Mouse (Mus musculus) gastrocnemius, adult 2 months (tissue): ENCODE data around the gene Srxn1. TPM values are rescaled to one million over a fixed set of nuclear protein-coding genes. Genes with fewer than 3 reads are reported as not detected.

Source experiments
- DNase-seq: peaks from one replicate; pipeline ENCODE4 v3.0.0; 2022
- H3K27ac ChIP-seq: fragments of 200-600 bp; 2 replicates; pipeline ENCODE4 v1.8.1; 2022; ENCODE audit warnings: mild to moderate bottlenecking
- H3K4me3 ChIP-seq: fragments of 200-600 bp; 2 replicates; pipeline ENCODE4 v1.8.1; 2022; ENCODE audit warnings: mild to moderate bottlenecking, moderate library complexity
- CTCF ChIP-seq: fragments of 200-600 bp; IDR thresholded peaks from 2 replicates; pipeline ENCODE4 v1.8.1; 2022; ENCODE audit warnings: antibody characterized with exemption, mild to moderate bottlenecking, moderate library complexity
- intact Hi-C: fragments of 180-260 bp; cut with DNase I; formaldehyde crosslinking; loops from one replicate; pipeline ENCODE4 v1.15.1; 2025
- total RNA-seq, 2 experiments: library from RNA; stranded (reverse); gene quantifications; 2 replicates each; pipeline ENCODE4 v1.2.3; 2021

The Srxn1 gene
- total RNA-seq, 2 experiments from 2014 or later, result 24.3 to 28.7 TPM

GRCm38 (mm10) chr2:152139191-152139987, 34.1 kb downstream of the Srxn1 start:
- TF ChIP-seq CTCF, result no peak
- intact Hi-C loops, result no loop called here
- no peak for DNase-seq
- Histone ChIP-seq H3K4me3 (no peak overlapping the region), H3K27ac (no peak overlapping the region)

- intact Hi-C loops, result loop anchor here (5.0 kb wide), 1 partner anchor 36 kb away; no protein-coding TSS in a partner anchor
- Histone ChIP-seq H3K27ac (no peak overlapping the region), H3K4me3 (no peak overlapping the region)
- TF ChIP-seq CTCF, result no peak
- DNase-seq, result no peak
Measured at GRCm38 (mm10) chr2:152140941-152141340, 35.6 kb downstream of the Srxn1 start.

GRCm38 (mm10) chr2:152141491-152141890, 36.2 kb downstream of the Srxn1 start:
- intact Hi-C loops, result loop anchor here (5.0 kb wide), 1 partner anchor 36 kb away; no protein-coding TSS in a partner anchor
- DNase-seq, result no peak
- Histone ChIP-seq H3K4me3 (peak overlapping the region; percentile 84), H3K27ac (peak overlapping the region; percentile 79)
- no peak for TF ChIP-seq CTCF

GRCm38 (mm10) chr2:152142046-152142445, 36.7 kb downstream of the Srxn1 start:
- peak overlapping the region; percentile 84 for H3K4me3 ChIP-seq
- no peak for TF ChIP-seq CTCF
- intact Hi-C loops, result loop anchor here (5.0 kb wide), 1 partner anchor 35 kb away; no protein-coding TSS in a partner anchor
- peak overlapping the region; percentile 79 for H3K27ac ChIP-seq
- peak; percentile 42 for DNase-seq

GRCm38 (mm10) chr2:152142571-152142970, 37.3 kb downstream of the Srxn1 start:
- peak overlapping the region; percentile 84 for H3K4me3 ChIP-seq
- H3K27ac ChIP-seq, result peak overlapping the region; percentile 79
- no peak for TF ChIP-seq CTCF
- no peak for DNase-seq
- intact Hi-C loops, result loop anchor here (5.0 kb wide), 1 partner anchor 35 kb away; no protein-coding TSS in a partner anchor

- peak; percentile 87 for DNase-seq
- Histone ChIP-seq H3K4me3 (peak within 1 kb of the TSS; percentile 84), H3K27ac (peak within 1 kb of the TSS; percentile 89)
- intact Hi-C loops, result loop anchor here (5.0 kb wide), 1 partner anchor 34 kb away; no protein-coding TSS in a partner anchor
- no peak for TF ChIP-seq CTCF
Measured at GRCm38 (mm10) chr2:152143279-152144157, 38.2 kb downstream of the Srxn1 start, which contains the start of gene Tcf15. TSS of gene Tcf15 (plus strand) at chr2:152143561.

- TF ChIP-seq CTCF, result no peak
- Histone ChIP-seq H3K27ac (peak overlapping the region; percentile 89), H3K4me3 (peak overlapping the region; percentile 84)
- intact Hi-C loops, result loop anchor here (5.0 kb wide), 1 partner anchor 33 kb away; no protein-coding TSS in a partner anchor
- DNase-seq, result no peak
Measured at GRCm38 (mm10) chr2:152144158-152144450, 38.8 kb downstream of the Srxn1 start.

- intact Hi-C loops, result loop anchor here (5.0 kb wide), 1 partner anchor 33 kb away; no protein-coding TSS in a partner anchor
- no peak for TF ChIP-seq CTCF
- Histone ChIP-seq H3K27ac (peak overlapping the region; percentile 89), H3K4me3 (peak overlapping the region; percentile 84)
- no peak for DNase-seq
Measured at GRCm38 (mm10) chr2:152144501-152144900, 39.2 kb downstream of the Srxn1 start.

- H3K4me3 ChIP-seq, result peak overlapping the region; percentile 84
- TF ChIP-seq CTCF, result no peak
- DNase-seq, result no peak
Measured at GRCm38 (mm10) chr2:152145711-152146110, 40.4 kb downstream of the Srxn1 start.

GRCm38 (mm10) chr2:152147079-152147478, 41.8 kb downstream of the Srxn1 start:
- DNase-seq, result peak; percentile 64
- TF ChIP-seq CTCF, result no peak
- H3K4me3 ChIP-seq, result peak overlapping the region; percentile 84
- intact Hi-C loops, result no loop called here
- peak overlapping the region; percentile 89 for H3K27ac ChIP-seq

More at GRCm38 (mm10) chr2:152145711-152146110, 40.4 kb downstream of the Srxn1 start:
- intact Hi-C loops, result no loop called here
- H3K27ac ChIP-seq, result peak overlapping the region; percentile 89

- Histone ChIP-seq H3K4me3 (peak overlapping the region; percentile 84), H3K27ac (peak overlapping the region; percentile 89)
- DNase-seq, result no peak
- no peak for TF ChIP-seq CTCF
- intact Hi-C loops, result no loop called here
Measured at GRCm38 (mm10) chr2:152148675-152149074, 43.4 kb downstream of the Srxn1 start.

- peak overlapping the region; percentile 89 for H3K27ac ChIP-seq
- TF ChIP-seq CTCF, result no peak
- peak overlapping the region; percentile 84 for H3K4me3 ChIP-seq
- intact Hi-C loops, result loop anchor here (2.0 kb wide), 1 partner anchor 27 kb away; no protein-coding TSS in a partner anchor
- DNase-seq, result no peak
Measured at GRCm38 (mm10) chr2:152149891-152150290, 44.6 kb downstream of the Srxn1 start.
